Mouse (Mus musculus): ENCODE data around the gene Anks1b. TPM values are rescaled to one million over a fixed set of nuclear protein-coding genes. Genes with fewer than 3 reads are reported as not detected.

Gene Anks1b
- polyA plus RNA-seq, 1 experiment from 2014 or later, result 1.5 TPM

GRCm38 (mm10) chr10:90864599-90864889 is 991.2 kb downstream of the Anks1b start:
- no peaks in the 10 kb centered on the region for H3K27me3 ChIP-seq (ENCODE audit: control insufficient read depth, insufficient read depth, low read length)
- 30% methylated on average over 3 of the region's 3 CpGs for WGBS

GRCm38 (mm10) chr10:90873204-90873603 is 999.9 kb downstream of the Anks1b start:
- Histone ChIP-seq H3K4me1 (ENCODE audit: control insufficient read depth, insufficient read depth, low read length) (no peaks in the 10 kb centered on the region), H3K27ac (ENCODE audit: low read length) (no peak overlapping the region), H3K9ac (replicated peaks; ENCODE audit: low read depth, low read length) (no peak overlapping the region), H3K4me3 (ENCODE audit: low read depth, low read length) (no peak overlapping the region), H3K4me2 (replicated peaks; ENCODE audit: low read depth, low read length) (no peak overlapping the region), H3K27me3 (ENCODE audit: control insufficient read depth, insufficient read depth, low read length) (no peaks in the 10 kb centered on the region), H3K9me3 (ENCODE audit: control insufficient read depth, low read depth, low read length) (no peaks in the 10 kb centered on the region), H3K36me3 (ENCODE audit: control insufficient read depth, insufficient read depth, low read length) (no peaks in the 10 kb centered on the region)
- 91% methylated on average over 5 of the region's 5 CpGs for WGBS
- ATAC-seq (ENCODE audit: insufficient number of reproducible peaks, insufficient read depth, low FRiP score, low read depth), result no peak

More at GRCm38 (mm10) chr10:90864599-90864889, 991.2 kb downstream of the Anks1b start:
- H3K9ac ChIP-seq (replicated peaks; ENCODE audit: low read depth, low read length), result no peak overlapping the region
- no peak overlapping the region for H3K4me3 ChIP-seq (ENCODE audit: low read depth, low read length)
- no peak for ATAC-seq (ENCODE audit: insufficient number of reproducible peaks, insufficient read depth, low FRiP score, low read depth)
- H3K4me1 ChIP-seq (ENCODE audit: control insufficient read depth, insufficient read depth, low read length), result no peaks in the 10 kb centered on the region
- no peak overlapping the region for H3K4me2 ChIP-seq (replicated peaks; ENCODE audit: low read depth, low read length)
- no peaks in the 10 kb centered on the region for H3K36me3 ChIP-seq (ENCODE audit: control insufficient read depth, insufficient read depth, low read length)
- H3K9me3 ChIP-seq (ENCODE audit: control insufficient read depth, low read depth, low read length), result no peaks in the 10 kb centered on the region
- no peak overlapping the region for H3K27ac ChIP-seq (ENCODE audit: low read length)

- Histone ChIP-seq H3K9ac (replicated peaks; ENCODE audit: low read depth, low read length) (no peak overlapping the region), H3K9me3 (ENCODE audit: control insufficient read depth, low read depth, low read length) (no peaks in the 10 kb centered on the region), H3K4me2 (replicated peaks; ENCODE audit: low read depth, low read length) (no peak overlapping the region), H3K27ac (ENCODE audit: low read length) (no peak overlapping the region), H3K4me3 (ENCODE audit: low read depth, low read length) (no peak overlapping the region), H3K4me1 (ENCODE audit: control insufficient read depth, insufficient read depth, low read length) (no peaks in the 10 kb centered on the region), H3K36me3 (ENCODE audit: control insufficient read depth, insufficient read depth, low read length) (no peaks in the 10 kb centered on the region), H3K27me3 (ENCODE audit: control insufficient read depth, insufficient read depth, low read length) (no peaks in the 10 kb centered on the region)
- WGBS, result 74% methylated on average over 3 of the region's 3 CpGs
- no peak for ATAC-seq (ENCODE audit: insufficient number of reproducible peaks, insufficient read depth, low FRiP score, low read depth)
Measured at GRCm38 (mm10) chr10:90874166-90874565, 1000.9 kb downstream of the Anks1b start.

GRCm38 (mm10) chr10:90880854-90881560 is 1007.7 kb downstream of the Anks1b start:
- WGBS, result 29% methylated on average over 8 of the region's 8 CpGs
- H3K4me2 ChIP-seq (replicated peaks; ENCODE audit: low read depth, low read length), result no peak overlapping the region

GRCm38 (mm10) chr10:90889566-90889965 is 1016.3 kb downstream of the Anks1b start:
- Histone ChIP-seq H3K9ac (replicated peaks; ENCODE audit: low read depth, low read length) (no peak overlapping the region), H3K36me3 (ENCODE audit: control insufficient read depth, insufficient read depth, low read length) (no peaks in the 10 kb centered on the region), H3K4me3 (ENCODE audit: low read depth, low read length) (no peak overlapping the region), H3K4me1 (ENCODE audit: control insufficient read depth, insufficient read depth, low read length) (no peaks in the 10 kb centered on the region), H3K27me3 (ENCODE audit: control insufficient read depth, insufficient read depth, low read length) (no peaks in the 10 kb centered on the region), H3K27ac (ENCODE audit: low read length) (no peak overlapping the region), H3K4me2 (replicated peaks; ENCODE audit: low read depth, low read length) (no peak overlapping the region), H3K9me3 (ENCODE audit: control insufficient read depth, low read depth, low read length) (no peaks in the 10 kb centered on the region)
- ATAC-seq (ENCODE audit: insufficient number of reproducible peaks, insufficient read depth, low FRiP score, low read depth), result no peak
- whole genome bisulfite sequencing, result 77% methylated on average over 5 of the region's 5 CpGs

More at GRCm38 (mm10) chr10:90880854-90881560, 1007.7 kb downstream of the Anks1b start:
- Histone ChIP-seq H3K27me3 (ENCODE audit: control insufficient read depth, insufficient read depth, low read length) (no peaks in the 10 kb centered on the region), H3K27ac (ENCODE audit: low read length) (no peak overlapping the region), H3K4me3 (ENCODE audit: low read depth, low read length) (no peak overlapping the region), H3K36me3 (ENCODE audit: control insufficient read depth, insufficient read depth, low read length) (no peaks in the 10 kb centered on the region), H3K4me1 (ENCODE audit: control insufficient read depth, insufficient read depth, low read length) (no peaks in the 10 kb centered on the region), H3K9me3 (ENCODE audit: control insufficient read depth, low read depth, low read length) (no peaks in the 10 kb centered on the region), H3K9ac (replicated peaks; ENCODE audit: low read depth, low read length) (no peak overlapping the region)
- no peak for ATAC-seq (ENCODE audit: insufficient number of reproducible peaks, insufficient read depth, low FRiP score, low read depth)

- Histone ChIP-seq H3K27ac (ENCODE audit: low read length) (no peak overlapping the region), H3K4me1 (ENCODE audit: control insufficient read depth, insufficient read depth, low read length) (no peaks in the 10 kb centered on the region)
- WGBS, result 82% methylated on average over 11 of the region's 11 CpGs
Measured at GRCm38 (mm10) chr10:90892728-90893127, 1019.4 kb downstream of the Anks1b start.

GRCm38 (mm10) chr10:90897894-90898293 is 1024.6 kb downstream of the Anks1b start:
- no peak overlapping the region for H3K9ac ChIP-seq (replicated peaks; ENCODE audit: low read depth, low read length)
- H3K4me3 ChIP-seq (ENCODE audit: low read depth, low read length), result no peak overlapping the region
- ATAC-seq (ENCODE audit: insufficient number of reproducible peaks, insufficient read depth, low FRiP score, low read depth), result no peak
- no peaks in the 10 kb centered on the region for H3K9me3 ChIP-seq (ENCODE audit: control insufficient read depth, low read depth, low read length)
- no peaks in the 10 kb centered on the region for H3K4me1 ChIP-seq (ENCODE audit: control insufficient read depth, insufficient read depth, low read length)
- no peak overlapping the region for H3K4me2 ChIP-seq (replicated peaks; ENCODE audit: low read depth, low read length)
- no peaks in the 10 kb centered on the region for H3K36me3 ChIP-seq (ENCODE audit: control insufficient read depth, insufficient read depth, low read length)
- no peak overlapping the region for H3K27ac ChIP-seq (ENCODE audit: low read length)
- WGBS, result 60% methylated on average over 3 of the region's 3 CpGs
- no peaks in the 10 kb centered on the region for H3K27me3 ChIP-seq (ENCODE audit: control insufficient read depth, insufficient read depth, low read length)

More at GRCm38 (mm10) chr10:90892728-90893127, 1019.4 kb downstream of the Anks1b start:
- ATAC-seq (ENCODE audit: insufficient number of reproducible peaks, insufficient read depth, low FRiP score, low read depth), result no peak
- Histone ChIP-seq H3K27me3 (ENCODE audit: control insufficient read depth, insufficient read depth, low read length) (no peaks in the 10 kb centered on the region), H3K4me3 (ENCODE audit: low read depth, low read length) (no peak overlapping the region), H3K9me3 (ENCODE audit: control insufficient read depth, low read depth, low read length) (no peaks in the 10 kb centered on the region), H3K36me3 (ENCODE audit: control insufficient read depth, insufficient read depth, low read length) (no peaks in the 10 kb centered on the region), H3K9ac (replicated peaks; ENCODE audit: low read depth, low read length) (no peak overlapping the region), H3K4me2 (replicated peaks; ENCODE audit: low read depth, low read length) (no peak overlapping the region)

- no peak for ATAC-seq (ENCODE audit: insufficient number of reproducible peaks, insufficient read depth, low FRiP score, low read depth)
- Histone ChIP-seq H3K36me3 (ENCODE audit: control insufficient read depth, insufficient read depth, low read length) (no peaks in the 10 kb centered on the region), H3K9me3 (ENCODE audit: control insufficient read depth, low read depth, low read length) (no peaks in the 10 kb centered on the region), H3K27me3 (ENCODE audit: control insufficient read depth, insufficient read depth, low read length) (no peaks in the 10 kb centered on the region), H3K27ac (ENCODE audit: low read length) (no peak overlapping the region), H3K4me1 (ENCODE audit: control insufficient read depth, insufficient read depth, low read length) (no peaks in the 10 kb centered on the region), H3K4me2 (replicated peaks; ENCODE audit: low read depth, low read length) (no peak overlapping the region), H3K4me3 (ENCODE audit: low read depth, low read length) (no peak overlapping the region), H3K9ac (replicated peaks; ENCODE audit: low read depth, low read length) (no peak overlapping the region)
Measured at GRCm38 (mm10) chr10:90904185-90904584, 1030.9 kb downstream of the Anks1b start.

- no peak overlapping the region for H3K4me2 ChIP-seq (replicated peaks; ENCODE audit: low read depth, low read length)
- H3K9me3 ChIP-seq (ENCODE audit: control insufficient read depth, low read depth, low read length), result no peaks in the 10 kb centered on the region
- H3K27ac ChIP-seq (ENCODE audit: low read length), result no peak overlapping the region
- no peaks in the 10 kb centered on the region for H3K36me3 ChIP-seq (ENCODE audit: control insufficient read depth, insufficient read depth, low read length)
- H3K27me3 ChIP-seq (ENCODE audit: control insufficient read depth, insufficient read depth, low read length), result no peaks in the 10 kb centered on the region
- WGBS, result 70% methylated on average over 8 of the region's 8 CpGs
- H3K4me3 ChIP-seq (ENCODE audit: low read depth, low read length), result no peak overlapping the region
- no peak for ATAC-seq (ENCODE audit: insufficient number of reproducible peaks, insufficient read depth, low FRiP score, low read depth)
- no peak overlapping the region for H3K9ac ChIP-seq (replicated peaks; ENCODE audit: low read depth, low read length)
- no peaks in the 10 kb centered on the region for H3K4me1 ChIP-seq (ENCODE audit: control insufficient read depth, insufficient read depth, low read length)
Measured at GRCm38 (mm10) chr10:90907381-90907780, 1034.1 kb downstream of the Anks1b start.

Measured in stomach, embryonic 14.5 days (tissue).